Mouse (Mus musculus) lung, postnatal 0 days (tissue): ENCODE data around the gene Mtif3.

Experiments
- CTCF ChIP-seq: IDR thresholded peaks from 2 replicates; pipeline ENCODE4 v1.5.1; 2016; ENCODE audit warnings: antibody characterized with exemption, mild to moderate bottlenecking
- EP300 ChIP-seq: IDR thresholded peaks from 2 replicates; pipeline ENCODE4 v1.6.1; 2016; ENCODE audit warnings: antibody characterized with exemption, mild to moderate bottlenecking, control low read depth

- no peak for TF ChIP-seq CTCF
- no peak for TF ChIP-seq EP300
Measured at GRCm38 (mm10) chr5:146974781-146975123, 11.2 kb upstream of the Mtif3 start.
